Mouse (Mus musculus): ENCODE measurements around the gene Mterf4.

Mterf4 gene

GRCm38 (mm10) chr1:93267207-93267606 is 38.5 kb downstream of the Mterf4 start:
- DNase-seq (ENCODE audit: low spot score in 2 of 2), result no peak

- no peak for DNase-seq (ENCODE audit: low spot score in 2 of 2)
Observed at GRCm38 (mm10) chr1:93257560-93257959, 48.2 kb downstream of the Mterf4 start.

- no peak for DNase-seq (ENCODE audit: low spot score in 2 of 2)
Observed at GRCm38 (mm10) chr1:93255761-93256160, 50.0 kb downstream of the Mterf4 start.

GRCm38 (mm10) chr1:93252586-93252985 is 53.1 kb downstream of the Mterf4 start:
- DNase-seq (ENCODE audit: low spot score in 2 of 2), result no peak
